Mouse (Mus musculus) thymus, adult 2 months (tissue): ENCODE data around the gene Klf15. TPM values are rescaled to one million over a fixed set of nuclear protein-coding genes. Genes with fewer than 3 reads are reported as not detected.
A peak's percentile ranks its signal among the peaks of the same experiment; 100 is the strongest.

Experiments used
- DNase-seq: peaks from one replicate; pipeline ENCODE4 v3.0.0; 2021
- H3K27ac ChIP-seq: fragments of 200-500 bp; 2 replicates; pipeline ENCODE4 v1.5.1; 2012; ENCODE audit warnings: low read length, control low read depth; ENCODE audit not compliant: control insufficient read depth, insufficient read depth
- H3K27me3 ChIP-seq: fragments of 200-500 bp; 2 replicates; pipeline ENCODE4 v1.6.1; 2012; ENCODE audit warnings: mild to moderate bottlenecking, low read length, moderate library complexity, mixed read lengths; ENCODE audit not compliant: control insufficient read depth, insufficient read depth
- H3K36me3 ChIP-seq: fragments of 200-500 bp; 2 replicates; pipeline ENCODE4 v1.6.1; 2012; ENCODE audit warnings: mild to moderate bottlenecking, low read length, moderate library complexity; ENCODE audit not compliant: control insufficient read depth, insufficient read depth
- H3K4me1 ChIP-seq: fragments of 200-500 bp; replicated peaks from 2 replicates; pipeline ENCODE4 v1.6.1; 2012; ENCODE audit warnings: low read length; ENCODE audit not compliant: control insufficient read depth, insufficient read depth
- H3K4me3 ChIP-seq: fragments of 200-500 bp; 2 replicates; pipeline ENCODE4 v1.5.1; 2012; ENCODE audit warnings: mild to moderate bottlenecking, low read length, control low read depth, moderate library complexity; ENCODE audit not compliant: control insufficient read depth, insufficient read depth
- CTCF ChIP-seq: fragments of 200-500 bp; IDR thresholded peaks from 2 replicates; pipeline ENCODE4 v1.5.1; 2012; ENCODE audit warnings: mild to moderate bottlenecking, control low read depth, low read length, moderate library complexity, borderline replicate concordance; ENCODE audit not compliant: control insufficient read depth, poor library complexity, insufficient read depth; ENCODE audit errors: extremely low read depth
- POLR2A ChIP-seq: fragments of 200-500 bp; IDR thresholded peaks from 2 replicates; pipeline ENCODE4 v1.6.1; 2012; ENCODE audit warnings: mild to moderate bottlenecking, low read length, control low read depth, moderate library complexity; ENCODE audit not compliant: control insufficient read depth, poor library complexity, insufficient read depth; ENCODE audit errors: extremely low read depth
- WGBS: fragments of 180-500 bp; shearing (Covaris S2); methylation state at CpG from one replicate; pipeline ENCODE4 v1.1.7; 2018; 5-methylcytosine and 5-hydroxymethylcytosine counted together
- polyA plus RNA-seq: library from polyadenylated mRNA; depleted of rRNA; stranded (reverse); fragments of >200 nt; gene quantifications from 2 replicates; pipeline ENCODE4 v1.2.3, GENCODE M21; 2012

The Klf15 gene
- polyA plus RNA-seq, 1 experiment = 23.8 TPM

DNA sequence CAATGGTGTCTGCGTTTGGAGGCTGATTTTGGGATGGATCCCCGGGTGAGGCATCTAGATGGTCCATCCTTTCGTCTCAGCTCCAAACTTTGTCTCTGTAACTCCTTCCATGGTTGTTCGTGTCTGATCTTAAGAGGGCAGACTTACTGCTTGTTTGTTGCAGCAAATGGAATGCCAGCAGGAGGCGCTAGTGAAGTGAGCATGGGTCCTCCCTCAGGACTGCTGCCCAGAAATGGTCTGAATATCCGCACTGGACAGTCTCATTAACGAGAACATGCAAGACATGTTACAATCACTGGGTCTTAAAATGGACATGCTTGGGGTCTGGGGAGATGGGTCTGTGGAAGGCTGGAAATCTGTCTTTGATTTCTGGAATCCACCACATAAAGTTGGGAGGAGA is 12.2 kb upstream of the Klf15 start:
- Histone ChIP-seq H3K36me3 (no peaks in the 10 kb centered on the region), H3K4me1 (no peaks in the 10 kb centered on the region), H3K4me3 (no peak overlapping the region), H3K27ac (no peak overlapping the region), H3K27me3 (no peaks in the 10 kb centered on the region)
- TF ChIP-seq CTCF (no peak), POLR2A (no peak)
- DNase-seq = peak; percentile 31
- 26% methylated on average over 7 of the region's 7 CpGs for WGBS

GRCm38 (mm10) chr6:90450697-90451096 is 11.7 kb upstream of the Klf15 start:
- Histone ChIP-seq H3K27me3 (no peaks in the 10 kb centered on the region), H3K4me3 (no peak overlapping the region), H3K4me1 (no peaks in the 10 kb centered on the region), H3K36me3 (no peaks in the 10 kb centered on the region), H3K27ac (no peak overlapping the region)
- WGBS = 74% methylated on average over 5 of the region's 5 CpGs
- TF ChIP-seq CTCF (no peak), POLR2A (no peak)
- no peak for DNase-seq

GRCm38 (mm10) chr6:90451512-90451911 is 10.9 kb upstream of the Klf15 start:
- WGBS = 92% methylated on average over 5 of the region's 5 CpGs

GRCm38 (mm10) chr6:90452603-90453002 is 9.8 kb upstream of the Klf15 start:
- no peaks in the 10 kb centered on the region for H3K27me3 ChIP-seq
- DNase-seq = no peak
- H3K36me3 ChIP-seq = no peaks in the 10 kb centered on the region
- no peak overlapping the region for H3K4me3 ChIP-seq
- H3K4me1 ChIP-seq = no peaks in the 10 kb centered on the region
- H3K27ac ChIP-seq = no peak overlapping the region
- TF ChIP-seq POLR2A = no peak
- TF ChIP-seq CTCF = no peak

More at GRCm38 (mm10) chr6:90451512-90451911, 10.9 kb upstream of the Klf15 start:
- DNase-seq = no peak
- H3K27me3 ChIP-seq = no peaks in the 10 kb centered on the region
- no peak overlapping the region for H3K27ac ChIP-seq
- H3K4me3 ChIP-seq = no peak overlapping the region
- H3K36me3 ChIP-seq = no peaks in the 10 kb centered on the region
- TF ChIP-seq POLR2A (no peak), CTCF (no peak)
- no peaks in the 10 kb centered on the region for H3K4me1 ChIP-seq

DNA sequence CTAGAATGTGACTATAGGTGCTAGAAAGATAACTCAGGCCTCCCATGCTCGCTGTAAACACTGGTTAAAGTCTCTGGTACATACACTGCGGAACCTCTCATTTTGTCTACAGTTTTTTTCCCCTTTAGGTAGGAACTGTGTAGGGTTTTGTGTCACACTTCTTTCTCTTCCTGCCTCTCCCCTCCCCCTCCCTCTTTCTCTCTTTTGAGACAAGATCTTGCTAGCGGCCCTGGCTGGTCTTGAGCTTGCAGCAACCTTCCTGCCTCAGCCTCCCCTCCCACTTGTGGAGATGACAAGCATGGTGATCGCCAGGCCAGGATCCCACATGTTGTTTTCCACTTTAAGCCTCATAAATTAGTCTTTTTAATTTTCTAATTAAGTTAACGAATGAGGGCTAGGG is 8.6 kb upstream of the Klf15 start:
- no peaks in the 10 kb centered on the region for H3K27me3 ChIP-seq
- WGBS = 84% methylated on average over 5 of the region's 5 CpGs
- H3K4me1 ChIP-seq = no peaks in the 10 kb centered on the region
- TF ChIP-seq POLR2A (no peak), CTCF (no peak)
- no peak overlapping the region for H3K4me3 ChIP-seq
- no peak overlapping the region for H3K27ac ChIP-seq
- H3K36me3 ChIP-seq = no peaks in the 10 kb centered on the region
- no peak for DNase-seq

GRCm38 (mm10) chr6:90457421-90457820 is 5.0 kb upstream of the Klf15 start:
- Histone ChIP-seq H3K27ac (no peak overlapping the region), H3K36me3 (no peaks in the 10 kb centered on the region), H3K4me1 (0 out of 2 replicates have a peak, but pooled peaks cover 2% of the 10 kb centered on the region), H3K4me3 (no peak overlapping the region), H3K27me3 (no peaks in the 10 kb centered on the region)
- no peak for DNase-seq
- 98% methylated on average over 2 of the region's 2 CpGs for WGBS
- TF ChIP-seq POLR2A = no peak
- TF ChIP-seq CTCF = no peak

- no peak overlapping the region for H3K27ac ChIP-seq
- no peak for DNase-seq
- H3K4me3 ChIP-seq = no peak overlapping the region
- H3K4me1 ChIP-seq = 0 out of 2 replicates have a peak, but pooled peaks cover 6% of the 10 kb centered on the region
- H3K36me3 ChIP-seq = no peaks in the 10 kb centered on the region
- TF ChIP-seq CTCF (no peak), POLR2A (no peak)
- no peaks in the 10 kb centered on the region; the same call in 1 of the 2 replicates for H3K27me3 ChIP-seq
- WGBS = 59% methylated on average over 2 of the region's 2 CpGs
Measured at GRCm38 (mm10) chr6:90461181-90461580, 1.2 kb upstream of the Klf15 start.
